ENCODE assay signal across 10 mouse cellular contexts in genomic region chrX:52514553-52514952, GRCm38 (mm10).
DNase-seq lines count a peak whose midpoint lies in the region; ATAC-seq lines count a peak whose summit lies in the region.
"Had no signal": no experiment of that assay in that cellular context is flagged by ENCODE, and none has a peak within 500 bp of the region (broad histone marks: within the 10 kb centered on the region; RNA-seq: fewer than 3 reads in every experiment).

No protein-coding gene starts in this region.

- 0 out of 2 replicates have a peak, but pooled peaks have one; percentile 25 for ATAC-seq in heart, embryonic 12.5 days (ENCODE audit: insufficient number of reproducible peaks, low FRiP score)
- peak; percentile 82; the same call in 1 of the 2 replicates for ATAC-seq in embryonic facial prominence, embryonic 13.5 days (ENCODE audit: insufficient number of reproducible peaks, insufficient read depth, low FRiP score, low TSS enrichment, low read depth)

- H3K36me3 ChIP-seq in heart, embryonic 12.5 days, result no peaks in the 10 kb centered on the region
- H3K36me3 ChIP-seq in embryonic facial prominence, embryonic 13.5 days, result no peaks in the 10 kb centered on the region

- no peak for DNase-seq in heart, adult 11 months
- peak; percentile 1 for DNase-seq in layer of hippocampus, adult 11-12 months (ENCODE audit: low spot score)
- DNase-seq in layer of hippocampus, postnatal 36 days, result no peak
- DNase-seq in 3T3-L1 (ENCODE audit: low read depth, low spot score), result peak; percentile 2
- DNase-seq in ovary, postnatal 10 days (ENCODE audit: low spot score), result no peak
- DNase-seq in layer of hippocampus, postnatal 25 days (ENCODE audit: extremely low spot score in 1 of 2, low spot score in 1 of 2), result no peak

- WGBS in heart, embryonic 12.5 days, result 30% methylated on average over 3 of the region's 3 CpGs
- 44% methylated on average over 3 of the region's 3 CpGs for WGBS in embryonic facial prominence, embryonic 13.5 days

- no peak overlapping the region for H3K4me2 ChIP-seq in heart, embryonic 12.5 days
- H3K4me2 ChIP-seq in embryonic facial prominence, embryonic 13.5 days, result no peak overlapping the region

- H3K9me3 ChIP-seq in heart, embryonic 12.5 days (replicated peaks), result no peaks in the 10 kb centered on the region
- H3K9me3 ChIP-seq in embryonic facial prominence, embryonic 13.5 days, result no peaks in the 10 kb centered on the region

- H3K4me1 ChIP-seq in heart, embryonic 12.5 days (replicated peaks), result peaks cover 10% of the 10 kb centered on the region; the same call in 1 of the 2 replicates
- H3K4me1 ChIP-seq in embryonic facial prominence, embryonic 13.5 days, result peaks cover 12% of the 10 kb centered on the region

- peak overlapping the region; percentile 71; the same call in 1 of the 2 replicates for H3K27ac ChIP-seq in heart, embryonic 12.5 days (ENCODE audit: poor library complexity, severe bottlenecking)
- no peak overlapping the region for H3K27ac ChIP-seq in embryonic facial prominence, embryonic 13.5 days
- H3K27ac ChIP-seq: macrophage had no signal

- no peak overlapping the region for H3K9ac ChIP-seq in heart, embryonic 12.5 days
- H3K9ac ChIP-seq in embryonic facial prominence, embryonic 13.5 days, result no peak overlapping the region

- no peaks in the 10 kb centered on the region for H3K27me3 ChIP-seq in heart, embryonic 12.5 days (replicated peaks)
- H3K27me3 ChIP-seq in embryonic facial prominence, embryonic 13.5 days, result peaks cover 4% of the 10 kb centered on the region; the same call in 1 of the 2 replicates
- H3K27me3 ChIP-seq: CH12.LX had no signal

- H3K4me3 ChIP-seq in heart, embryonic 12.5 days, result no peak overlapping the region
- H3K4me3 ChIP-seq in embryonic facial prominence, embryonic 13.5 days, result no peak overlapping the region

Comparison
In these comparisons a context has a peak if more than half of its experiments do, and no peak if none do; other contexts are left out.
1. DNase-seq: peak in layer of hippocampus, adult 11-12 months (single experiment) and 3T3-L1 (single experiment); none in heart, adult 11 months (single experiment), layer of hippocampus, postnatal 36 days (0 of 2), ovary, postnatal 10 days (single experiment) and layer of hippocampus, postnatal 25 days (0 of 2).